Comparison of ENCODE assay signal across 1 mouse cellular context in the genomic region with DNA sequence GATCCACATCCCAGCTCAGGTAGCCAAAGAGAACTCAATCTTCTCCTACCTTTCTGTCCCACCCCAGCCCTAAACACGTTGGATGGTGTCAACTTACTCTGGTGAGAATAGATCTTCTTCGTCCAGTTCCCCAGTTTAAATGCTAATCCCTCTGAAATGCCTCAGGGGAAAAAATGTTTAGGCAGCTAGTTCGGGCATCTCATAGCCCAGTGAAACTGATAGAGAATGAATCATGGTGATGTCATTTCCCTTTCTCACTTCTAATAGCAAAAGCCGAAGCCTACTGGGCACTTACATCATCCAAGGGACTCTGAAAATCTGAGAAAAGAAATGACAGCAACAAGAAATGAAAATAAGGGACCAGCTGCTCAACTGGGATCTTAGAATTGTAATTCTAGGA.
TF ChIP-seq lines count a peak whose summit lies in the region.

No protein-coding gene starts in this region.

TF ChIP-seq in CH12.LX, 34 proteins besides CTCF, POLR2A, EP300 and RAD21 (continued from another document):
- TF ChIP-seq IRF4 (IDR thresholded peaks at IDR 0.05; ENCODE audit: low read depth, low read length) (peak; percentile 81), MXI1 (IDR thresholded peaks at IDR 0.05; ENCODE audit: low read depth, low read length) (peak; percentile 57; the same call in 1 of the 2 replicates), KAT2A (IDR thresholded peaks at IDR 0.05; ENCODE audit: insufficient replicate concordance, low read length) (no peak), ZC3H11A (IDR thresholded peaks at IDR 0.05; ENCODE audit: low read depth, low read length) (no peak), MAX (IDR thresholded peaks at IDR 0.05; ENCODE audit: low read length) (no peak)
